In genomic region chrX:81616397-81616796, GRCm38 (mm10) we compare ENCODE assay signal across 18 mouse cellular contexts.
DNase-seq lines count a peak whose midpoint lies in the region; ATAC-seq and TF ChIP-seq lines count a peak whose summit lies in the region.
"Had no signal": no experiment of that assay in that cellular context is flagged by ENCODE, and none has a peak within 500 bp of the region (broad histone marks: within the 10 kb centered on the region; RNA-seq: fewer than 3 reads in every experiment).

No protein-coding gene starts in this region.

- peak; percentile 50 for TF ChIP-seq CTCF in hindbrain, postnatal 0 days (IDR thresholded peaks at IDR 0.05; ENCODE audit: low read depth)

- no peak overlapping the region for H3K9ac ChIP-seq in hindbrain, postnatal 0 days (replicated peaks; ENCODE audit: low read length)
- H3K9ac ChIP-seq in hindbrain, embryonic 11.5 days (ENCODE audit: low read depth, low read length) = no peak overlapping the region
- H3K9ac ChIP-seq: embryonic facial prominence, embryonic 15.5 days; heart, embryonic 15.5 days; hindbrain, embryonic 13.5 days; limb, embryonic 12.5 days; liver, embryonic 14.5 days had no signal

- H3K4me3 ChIP-seq in hindbrain, postnatal 0 days (ENCODE audit: low read length) = no peak overlapping the region
- H3K4me3 ChIP-seq in hindbrain, embryonic 11.5 days (ENCODE audit: low read depth, low read length) = no peak overlapping the region
- H3K4me3 ChIP-seq: embryonic facial prominence, embryonic 15.5 days; heart, embryonic 15.5 days; hindbrain, embryonic 13.5 days; limb, embryonic 12.5 days had no signal

- H3K4me2 ChIP-seq in hindbrain, postnatal 0 days (ENCODE audit: low read depth, low read length) = no peak overlapping the region
- no peak overlapping the region for H3K4me2 ChIP-seq in hindbrain, embryonic 11.5 days (replicated peaks; ENCODE audit: low read depth, low read length)
- H3K4me2 ChIP-seq: embryonic facial prominence, embryonic 15.5 days; heart, embryonic 15.5 days; hindbrain, embryonic 13.5 days; limb, embryonic 12.5 days; midbrain, embryonic 11.5 days had no signal

- no peaks in the 10 kb centered on the region for H3K36me3 ChIP-seq in hindbrain, postnatal 0 days (ENCODE audit: insufficient read depth, low read length)
- H3K36me3 ChIP-seq in hindbrain, embryonic 11.5 days (ENCODE audit: control insufficient read depth, insufficient read depth, low read length) = no peaks in the 10 kb centered on the region
- H3K36me3 ChIP-seq: embryonic facial prominence, embryonic 15.5 days; heart, embryonic 15.5 days; hindbrain, embryonic 13.5 days; limb, embryonic 12.5 days had no signal

- H3K27me3 ChIP-seq in hindbrain, postnatal 0 days (ENCODE audit: insufficient read depth, low read length) = no peaks in the 10 kb centered on the region
- no peaks in the 10 kb centered on the region for H3K27me3 ChIP-seq in hindbrain, embryonic 11.5 days (ENCODE audit: control insufficient read depth, insufficient read depth, low read length)
- H3K27me3 ChIP-seq: embryonic facial prominence, embryonic 15.5 days; heart, embryonic 15.5 days; hindbrain, embryonic 13.5 days; limb, embryonic 12.5 days had no signal

- H3K9me3 ChIP-seq in hindbrain, postnatal 0 days (ENCODE audit: low read length) = no peaks in the 10 kb centered on the region
- H3K9me3 ChIP-seq in hindbrain, embryonic 11.5 days (ENCODE audit: control insufficient read depth, low read length) = no peaks in the 10 kb centered on the region
- H3K9me3 ChIP-seq: embryonic facial prominence, embryonic 15.5 days; heart, embryonic 15.5 days; hindbrain, embryonic 13.5 days; limb, embryonic 12.5 days had no signal

- DNase-seq in cerebellum, adult 9-10 months = peak; percentile 1
- DNase-seq in cerebellum, adult 18-20 months = no peak
- DNase-seq in hindbrain, postnatal 0 days (ENCODE audit: low spot score) = peak; percentile 41
- no peak for DNase-seq in hindbrain, embryonic 11.5 days (ENCODE audit: low spot score)
- DNase-seq in 3T3-L1 (ENCODE audit: low read depth, low spot score) (peak; percentile 44), adipocyte (ENCODE audit: low spot score) (peak; percentile 5)
- DNase-seq in urinary bladder, postnatal 10 days (ENCODE audit: low spot score) = no peak
- DNase-seq in cerebellum, postnatal 25 days = no peak
- DNase-seq: adrenal gland, postnatal 10 days; kidney, adult 2 months; kidney, postnatal 4 days; layer of hippocampus, postnatal 36 days had no signal

- 53% methylated on average over 3 of the region's 3 CpGs for WGBS in hindbrain, postnatal 0 days
- WGBS in hindbrain, embryonic 11.5 days = 54% methylated on average over 3 of the region's 3 CpGs

- H3K4me1 ChIP-seq in hindbrain, postnatal 0 days (ENCODE audit: insufficient read depth, low read length) = no peaks in the 10 kb centered on the region
- H3K4me1 ChIP-seq in hindbrain, embryonic 11.5 days (replicated peaks; ENCODE audit: control insufficient read depth, insufficient read depth, low read length) = no peaks in the 10 kb centered on the region
- H3K4me1 ChIP-seq: embryonic facial prominence, embryonic 15.5 days; heart, embryonic 15.5 days; hindbrain, embryonic 13.5 days; limb, embryonic 12.5 days had no signal

- no peak overlapping the region for H3K27ac ChIP-seq in hindbrain, postnatal 0 days
- no peak overlapping the region for H3K27ac ChIP-seq in hindbrain, embryonic 11.5 days (ENCODE audit: low read depth, low read length)
- H3K27ac ChIP-seq: embryonic facial prominence, embryonic 15.5 days; heart, embryonic 15.5 days; hindbrain, embryonic 13.5 days; limb, embryonic 12.5 days; liver, embryonic 14.5 days had no signal

- no peak for ATAC-seq in hindbrain, postnatal 0 days
- ATAC-seq in hindbrain, embryonic 11.5 days (ENCODE audit: low FRiP score) = no peak

Comparison
In these comparisons a context has a peak if more than half of its experiments do, and no peak if none do; other contexts are left out.
1. DNase-seq: peak in cerebellum, adult 9-10 months (single experiment), hindbrain, postnatal 0 days (single experiment), 3T3-L1 (single experiment) and adipocyte (single experiment); none in cerebellum, adult 18-20 months (0 of 2), hindbrain, embryonic 11.5 days (single experiment), urinary bladder, postnatal 10 days (single experiment) and cerebellum, postnatal 25 days (0 of 2).